Mouse (Mus musculus) testis, adult 2 months (tissue): ENCODE data around the gene Cdc45. TPM values are rescaled to one million over a fixed set of nuclear protein-coding genes. Genes with fewer than 3 reads are reported as not detected.

Experiments used
- H3K27ac ChIP-seq: fragments of 200-500 bp; 2 replicates; pipeline ENCODE4 v1.5.1; 2012; ENCODE audit warnings: low read depth, low read length; ENCODE audit not compliant: control insufficient read depth, insufficient read depth
- H3K27me3 ChIP-seq: fragments of 200-500 bp; 2 replicates; pipeline ENCODE4 v1.6.1; 2012; ENCODE audit warnings: mild to moderate bottlenecking, low read length, moderate library complexity; ENCODE audit not compliant: control insufficient read depth, insufficient read depth
- H3K36me3 ChIP-seq: fragments of 200-500 bp; 2 replicates; pipeline ENCODE4 v1.6.1; 2012; ENCODE audit warnings: mild to moderate bottlenecking, low read length; ENCODE audit not compliant: control insufficient read depth, insufficient read depth
- H3K4me1 ChIP-seq: fragments of 200-500 bp; 2 replicates; pipeline ENCODE4 v1.6.1; 2012; ENCODE audit warnings: low read length; ENCODE audit not compliant: control insufficient read depth, insufficient read depth
- H3K4me3 ChIP-seq: fragments of 200-500 bp; 2 replicates; pipeline ENCODE4 v1.5.1; 2012; ENCODE audit warnings: low read depth, mild to moderate bottlenecking, low read length, moderate library complexity, mixed read lengths; ENCODE audit not compliant: control insufficient read depth
- CTCF ChIP-seq: fragments of 200-500 bp; IDR thresholded peaks from 2 replicates; pipeline ENCODE4 v1.5.1; 2012; ENCODE audit warnings: low read depth, mild to moderate bottlenecking, inconsistent platforms, low read length, moderate library complexity; ENCODE audit not compliant: control insufficient read depth, insufficient read depth, insufficient replicate concordance
- POLR2A ChIP-seq: fragments of 200-500 bp; IDR thresholded peaks from 2 replicates; pipeline ENCODE4 v1.6.1; 2012; ENCODE audit warnings: low read depth, mild to moderate bottlenecking, inconsistent platforms, low read length, moderate library complexity; ENCODE audit not compliant: control insufficient read depth
- polyA plus RNA-seq: library from polyadenylated mRNA; depleted of rRNA; stranded (reverse); fragments of >200 nt; gene quantifications from 2 replicates; pipeline ENCODE4 v1.2.3, GENCODE M21; 2012

The Cdc45 gene
- polyA plus RNA-seq, 1 experiment = 40.7 TPM

DNA sequence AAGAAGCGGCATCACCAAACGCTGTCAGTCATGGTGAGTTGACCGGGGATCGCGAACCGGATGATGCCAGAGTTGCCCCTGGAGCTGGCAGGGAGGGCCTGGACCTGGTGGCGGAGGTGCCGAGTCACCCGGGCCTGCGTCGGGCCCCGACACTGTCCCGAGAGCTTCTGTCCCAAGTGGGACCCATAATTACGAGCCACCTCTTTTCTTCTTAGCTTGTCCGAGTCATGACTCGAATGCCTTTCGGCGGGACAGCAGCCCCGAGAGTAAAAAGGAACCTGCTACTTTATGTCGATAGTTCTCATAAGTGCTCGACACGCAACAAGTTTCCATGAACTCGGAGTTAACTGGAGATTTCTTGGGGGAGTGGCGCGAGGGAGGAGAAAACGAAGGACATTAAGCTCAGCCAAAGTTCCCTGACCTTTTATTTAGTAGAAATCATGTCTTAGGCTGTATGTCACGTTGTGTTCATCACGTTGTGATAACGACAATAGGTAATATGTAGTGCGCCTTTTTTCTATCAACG is 661 bp upstream of the Cdc45 start:
- peak overlapping the region; percentile 100 for H3K4me3 ChIP-seq
- no peaks in the 10 kb centered on the region for H3K27me3 ChIP-seq
- H3K36me3 ChIP-seq = no peaks in the 10 kb centered on the region; the same call in none of the 2 replicates
- H3K27ac ChIP-seq = peak overlapping the region; percentile 97
- TF ChIP-seq CTCF (no peak), POLR2A (no peak; the same call in 1 of the 2 replicates)
- peaks cover 5% of the 10 kb centered on the region; the same call in 1 of the 2 replicates for H3K4me1 ChIP-seq

- no peaks in the 10 kb centered on the region for H3K27me3 ChIP-seq
- TF ChIP-seq POLR2A (no peak), CTCF (no peak)
These were observed 755 bp downstream of the Cdc45 start for GRCm38 (mm10) chr16:18811032-18811431.

DNA sequence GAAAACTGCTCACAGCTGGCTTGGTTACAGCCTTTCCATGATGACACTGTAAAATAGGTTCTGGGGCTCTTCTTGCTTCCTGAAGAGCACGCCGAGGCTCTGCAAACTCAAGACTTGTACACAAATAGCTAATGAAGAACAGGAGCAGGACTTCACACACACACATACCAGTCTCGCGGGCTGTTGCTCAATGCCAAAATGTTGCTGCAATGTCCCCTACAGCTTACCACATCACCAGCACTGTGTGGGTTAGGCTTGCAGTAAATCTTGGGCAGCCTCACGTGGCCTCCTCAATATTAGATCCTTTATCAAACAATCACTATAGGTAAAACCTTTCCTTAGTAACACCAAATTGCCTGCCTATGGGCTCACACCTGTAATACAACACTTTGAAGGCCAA is 2.8 kb downstream of the Cdc45 start:
- Histone ChIP-seq H3K4me3 (no peak overlapping the region; the same call in 1 of the 2 replicates), H3K27ac (no peak overlapping the region), H3K27me3 (no peaks in the 10 kb centered on the region), H3K4me1 (peaks cover 5% of the 10 kb centered on the region), H3K36me3 (no peaks in the 10 kb centered on the region; the same call in none of the 2 replicates)
- no peak for TF ChIP-seq POLR2A
- no peak for TF ChIP-seq CTCF

More at GRCm38 (mm10) chr16:18811032-18811431, 755 bp downstream of the Cdc45 start:
- H3K4me3 ChIP-seq = peak overlapping the region; percentile 100
- peak overlapping the region; percentile 97 for H3K27ac ChIP-seq
- no peaks in the 10 kb centered on the region; the same call in none of the 2 replicates for H3K36me3 ChIP-seq
- peaks cover 5% of the 10 kb centered on the region; the same call in 1 of the 2 replicates for H3K4me1 ChIP-seq

GRCm38 (mm10) chr16:18805746-18806145 is 6.0 kb downstream of the Cdc45 start:
- H3K36me3 ChIP-seq = no peaks in the 10 kb centered on the region; the same call in none of the 2 replicates
- H3K4me1 ChIP-seq = no peaks in the 10 kb centered on the region; the same call in 1 of the 2 replicates
- H3K27me3 ChIP-seq = no peaks in the 10 kb centered on the region
- no peak overlapping the region for H3K4me3 ChIP-seq
- TF ChIP-seq POLR2A = no peak
- TF ChIP-seq CTCF = no peak
- peak overlapping the region; percentile 17; the same call in 1 of the 2 replicates for H3K27ac ChIP-seq

DNA sequence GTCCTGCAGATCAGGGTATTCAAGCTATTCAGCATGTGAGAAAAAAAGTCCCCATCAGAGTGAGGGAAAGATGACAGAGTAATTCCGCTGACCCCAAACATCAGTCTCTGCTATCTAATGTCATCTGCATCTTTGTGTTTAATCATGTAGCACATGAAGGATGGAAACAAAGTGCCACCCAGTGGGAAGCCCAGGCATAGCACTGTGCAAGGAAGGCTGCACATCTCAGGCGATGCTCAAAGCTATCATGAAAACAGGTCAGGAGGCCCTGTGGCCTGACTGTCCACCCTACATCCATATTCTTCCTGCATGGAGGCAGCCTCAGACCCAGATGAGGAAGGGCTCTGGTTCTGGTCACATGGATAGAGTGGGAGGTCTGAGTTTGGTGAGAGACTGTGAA is 12.9 kb downstream of the Cdc45 start:
- no peaks in the 10 kb centered on the region for H3K4me1 ChIP-seq
- H3K27me3 ChIP-seq = no peaks in the 10 kb centered on the region
- H3K4me3 ChIP-seq = peak overlapping the region; percentile 4
- peaks cover 1% of the 10 kb centered on the region for H3K36me3 ChIP-seq
- no peak overlapping the region for H3K27ac ChIP-seq
- TF ChIP-seq POLR2A (no peak), CTCF (peak; percentile 53; the same call in 1 of the 2 replicates)

GRCm38 (mm10) chr16:18798151-18798550 is 13.6 kb downstream of the Cdc45 start:
- H3K27ac ChIP-seq = no peak overlapping the region
- H3K4me3 ChIP-seq = no peak overlapping the region
- TF ChIP-seq CTCF (no peak), POLR2A (no peak)
- no peaks in the 10 kb centered on the region for H3K4me1 ChIP-seq
- H3K27me3 ChIP-seq = no peaks in the 10 kb centered on the region
- H3K36me3 ChIP-seq = peaks cover 1% of the 10 kb centered on the region

DNA sequence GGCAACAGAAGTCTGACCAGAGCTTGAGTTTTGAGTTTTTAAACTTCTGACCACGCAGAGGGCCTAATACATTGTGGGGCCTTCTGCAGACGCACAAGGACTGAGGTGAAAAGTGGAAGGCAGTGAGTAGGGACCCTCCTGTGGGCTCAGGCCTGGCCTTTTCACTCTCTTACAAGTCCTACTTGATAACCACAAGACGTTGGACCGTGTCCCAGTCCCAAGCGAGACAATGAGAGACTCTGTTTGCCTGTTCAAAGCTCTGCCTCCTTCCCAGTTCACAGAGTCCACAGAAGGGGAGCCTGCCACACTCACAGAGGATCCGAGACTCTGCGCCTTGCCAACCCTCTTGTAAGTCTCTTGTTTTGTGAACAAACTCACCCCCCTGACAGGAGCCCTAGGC is 15.1 kb downstream of the Cdc45 start:
- Histone ChIP-seq H3K4me1 (no peaks in the 10 kb centered on the region), H3K4me3 (peak overlapping the region; percentile 1), H3K27me3 (no peaks in the 10 kb centered on the region), H3K36me3 (peaks cover 1% of the 10 kb centered on the region), H3K27ac (no peak overlapping the region)
- TF ChIP-seq POLR2A (no peak), CTCF (no peak)
